Mouse (Mus musculus) CH12.LX (cell line): ENCODE data around the gene Iqgap1. TPM values are rescaled to one million over a fixed set of nuclear protein-coding genes. Genes with fewer than 3 reads are reported as not detected.

Experiments
- DNase-seq: peaks from one replicate; pipeline ENCODE4 v3.0.0-alpha.2; 2013; ENCODE audit errors: extremely low read depth
- H3K27ac ChIP-seq: 2 replicates; pipeline ENCODE4 v1.5.1; 2012; ENCODE audit warnings: low read depth, mild to moderate bottlenecking, control low read depth, moderate library complexity; ENCODE audit not compliant: insufficient read depth
- H3K27me3 ChIP-seq: replicated peaks from 2 replicates; pipeline ENCODE3; 2012; ENCODE audit warnings: inconsistent platforms
- H3K36me3 ChIP-seq, 2 experiments: replicated peaks in 1 of 2; 2 replicates each; pipeline versions ENCODE3 to v1.6.1; 2012; ENCODE audit warnings: inconsistent platforms in 1 of 2, low read length in 1 of 2, mild to moderate bottlenecking in 1 of 2, mixed read lengths in 1 of 2, moderate library complexity in 1 of 2; ENCODE audit not compliant: control insufficient read depth in 1 of 2, insufficient read depth in 1 of 2
- H3K4me1 ChIP-seq, 2 experiments: 2 replicates each; pipeline ENCODE4 v1.6.1; 2012; ENCODE audit warnings: inconsistent platforms in 1 of 2, moderate library complexity in 1 of 2; ENCODE audit not compliant: insufficient read depth in 2 of 2, control insufficient read depth in 1 of 2
- H3K4me2 ChIP-seq: 2 replicates; pipeline ENCODE4 v1.6.1; 2012; ENCODE audit warnings: low read depth, mild to moderate bottlenecking, control low read depth; ENCODE audit not compliant: poor library complexity, insufficient read depth, severe bottlenecking
- H3K4me3 ChIP-seq, 3 experiments: fragments of 150-350 bp in 1 of 3; sonication (generic) in 1 of 3; replicated peaks in 1 of 3; 2 replicates each; pipeline versions ENCODE3 to v1.5.1; 2011 to 2012; ENCODE audit warnings: low read depth in 2 of 3, low read length in 2 of 3, mild to moderate bottlenecking in 2 of 3, moderate library complexity in 2 of 3, control low read depth in 1 of 3, improper control_type of control experiment in 1 of 3, inconsistent platforms in 1 of 3, mixed read lengths in 1 of 3; ENCODE audit not compliant: poor library complexity in 1 of 3
- H3K79me2 ChIP-seq: replicated peaks from 2 replicates; pipeline ENCODE4 v1.6.1; 2012; ENCODE audit warnings: mild to moderate bottlenecking, moderate library complexity; ENCODE audit not compliant: control insufficient read depth, poor library complexity, insufficient read depth, severe bottlenecking; ENCODE audit errors: extremely low read depth
- H3K9ac ChIP-seq: 2 replicates; pipeline ENCODE4 v1.6.1; 2012; ENCODE audit warnings: low read depth, mild to moderate bottlenecking, control low read depth, moderate library complexity; ENCODE audit not compliant: insufficient read depth
- H3K9me3 ChIP-seq: replicated peaks from 2 replicates; pipeline ENCODE3; 2012; ENCODE audit warnings: low read length, inconsistent platforms, mixed read lengths
- CHD1 ChIP-seq: IDR thresholded peaks from 2 replicates; pipeline ENCODE4 v1.6.1; 2012; ENCODE audit warnings: low read depth, low read length, improper control_type of control experiment, inconsistent platforms
- CHD2 ChIP-seq: IDR thresholded peaks from 2 replicates; pipeline ENCODE4 v1.6.1; 2011; ENCODE audit warnings: low read length, improper control_type of control experiment
- E2F4 ChIP-seq: IDR thresholded peaks from 2 replicates; pipeline ENCODE4 v1.6.1; 2011; ENCODE audit warnings: low read depth, low read length, improper control_type of control experiment; ENCODE audit not compliant: insufficient replicate concordance
- ELF1 ChIP-seq: IDR thresholded peaks from 2 replicates; pipeline ENCODE4 v1.6.1; 2014; ENCODE audit warnings: low read depth, mild to moderate bottlenecking, inconsistent platforms, low read length, improper control_type of control experiment
- ETS1 ChIP-seq: conservative IDR thresholded peaks from 2 replicates; pipeline ENCODE4 v1.6.1; 2012; ENCODE audit warnings: low read depth, mild to moderate bottlenecking, inconsistent platforms, low read length, improper control_type of control experiment, moderate library complexity
- GABPA ChIP-seq: IDR thresholded peaks from 2 replicates; pipeline ENCODE4 v1.6.1; 2012; ENCODE audit warnings: low read depth, low read length, improper control_type of control experiment, inconsistent platforms; ENCODE audit not compliant: insufficient replicate concordance
- HCFC1 ChIP-seq: IDR thresholded peaks from 2 replicates; pipeline ENCODE4 v1.6.1; 2012; ENCODE audit warnings: low read depth, mild to moderate bottlenecking, inconsistent platforms, low read length, improper control_type of control experiment
- IRF4 ChIP-seq: IDR thresholded peaks from 2 replicates; pipeline ENCODE4 v1.6.1; 2014; ENCODE audit warnings: low read depth, mild to moderate bottlenecking, inconsistent platforms, low read length, improper control_type of control experiment
- JUN ChIP-seq: IDR thresholded peaks from 2 replicates; pipeline ENCODE4 v1.6.1; 2011; ENCODE audit warnings: low read depth, mild to moderate bottlenecking, low read length, improper control_type of control experiment, moderate library complexity; ENCODE audit not compliant: insufficient read depth
- JUND ChIP-seq: conservative IDR thresholded peaks from 2 replicates; pipeline ENCODE4 v1.6.1; 2011; ENCODE audit warnings: low read depth, low read length, improper control_type of control experiment
- MAFK ChIP-seq: IDR thresholded peaks from 2 replicates; pipeline ENCODE4 v1.6.1; 2011; ENCODE audit warnings: low read length, improper control_type of control experiment; ENCODE audit not compliant: insufficient replicate concordance
- MAX ChIP-seq: IDR thresholded peaks from 2 replicates; pipeline ENCODE4 v1.6.1; 2011; ENCODE audit warnings: low read length, improper control_type of control experiment
- MAZ ChIP-seq: IDR thresholded peaks from 2 replicates; pipeline ENCODE4 v1.6.1; 2012; ENCODE audit warnings: low read depth, mild to moderate bottlenecking, inconsistent platforms, low read length, improper control_type of control experiment, moderate library complexity
- MXI1 ChIP-seq: IDR thresholded peaks from 2 replicates; pipeline ENCODE4 v1.6.1; 2011; ENCODE audit warnings: mild to moderate bottlenecking, low read depth, low read length, improper control_type of control experiment
- NELFE ChIP-seq: IDR thresholded peaks from 2 replicates; pipeline ENCODE4 v1.6.1; 2011; ENCODE audit warnings: low read depth, low read length, improper control_type of control experiment
- NRF1 ChIP-seq: IDR thresholded peaks from 2 replicates; pipeline ENCODE4 v1.6.1; 2014; ENCODE audit warnings: low read depth, mild to moderate bottlenecking, inconsistent platforms, low read length, improper control_type of control experiment, moderate library complexity
- POLR2A ChIP-seq: IDR thresholded peaks from 2 replicates; pipeline ENCODE4 v1.6.1; 2011; ENCODE audit warnings: low read depth, mild to moderate bottlenecking, improper control_type of control experiment, low read length
- POLR2AphosphoS2 ChIP-seq: IDR thresholded peaks from 2 replicates; pipeline ENCODE4 v1.6.1; 2011; ENCODE audit warnings: low read depth, low read length, improper control_type of control experiment
- RCOR1 ChIP-seq: conservative IDR thresholded peaks from 2 replicates; pipeline ENCODE4 v1.6.1; 2012; ENCODE audit warnings: low read depth, mild to moderate bottlenecking, inconsistent platforms, low read length, improper control_type of control experiment
- TBP ChIP-seq: conservative IDR thresholded peaks from 2 replicates; pipeline ENCODE4 v1.6.1; 2011; ENCODE audit warnings: low read depth, low read length, improper control_type of control experiment
- TCF12 ChIP-seq: IDR thresholded peaks from 2 replicates; pipeline ENCODE4 v1.6.1; 2014; ENCODE audit warnings: low read depth, mild to moderate bottlenecking, inconsistent platforms, low read length, improper control_type of control experiment
- USF1 ChIP-seq: IDR thresholded peaks from 2 replicates; pipeline ENCODE4 v1.6.1; 2014; ENCODE audit warnings: low read depth, mild to moderate bottlenecking, inconsistent platforms, low read length, improper control_type of control experiment
- ZKSCAN1 ChIP-seq: IDR thresholded peaks from 2 replicates; pipeline ENCODE4 v1.6.1; 2012; ENCODE audit warnings: low read depth, inconsistent platforms, low read length, improper control_type of control experiment, borderline replicate concordance
- ZMIZ1 ChIP-seq: IDR thresholded peaks from 2 replicates; pipeline ENCODE4 v1.6.1; 2012; ENCODE audit warnings: low read depth, mild to moderate bottlenecking, inconsistent platforms, low read length, improper control_type of control experiment
- ZNF384 ChIP-seq: IDR thresholded peaks from 2 replicates; pipeline ENCODE4 v1.6.1; 2012; ENCODE audit warnings: low read depth, low read length, improper control_type of control experiment, inconsistent platforms
- dilution Hi-C: fragments of 300-500 bp; cut with MboI; formaldehyde crosslinking; loops from 2 replicates; pipeline ENCODE4 v1.14.3; 2020; ENCODE audit warnings: low sequenced_read_pairs; ENCODE audit not compliant: extremely low pct_unique_long_range_greater_than_20kb, extremely low pct_ligation_motif_present
- in situ Hi-C: fragments of 300-500 bp; cut with MboI; formaldehyde crosslinking; loops from 3 replicates; pipeline ENCODE4 v1.14.3; 2019; ENCODE audit warnings: low sequenced_read_pairs, low pct_ligation_motif_present, low pct_unique_long_range_greater_than_20kb, mixed read lengths
- polyA plus RNA-seq: library from polyadenylated mRNA; unstranded; fragments of >175 nt; gene quantifications from 2 replicates; pipeline ENCODE4 v1.2.1, GENCODE M21; 2012; ENCODE audit warnings: low read depth; ENCODE audit not compliant: insufficient read length
- total RNA-seq, 2 experiments: library from RNA; depleted of rRNA; stranded (reverse); fragments of 300-350 nt in 1 of 2; fragments of >200 nt in 1 of 2; gene quantifications; 2 replicates each; pipeline ENCODE4 v1.2.3; 2012 to 2014

The Iqgap1 gene
- total and polyA plus RNA-seq, 3 experiments = 49.6 to 126 (median 77.0) TPM

DNA sequence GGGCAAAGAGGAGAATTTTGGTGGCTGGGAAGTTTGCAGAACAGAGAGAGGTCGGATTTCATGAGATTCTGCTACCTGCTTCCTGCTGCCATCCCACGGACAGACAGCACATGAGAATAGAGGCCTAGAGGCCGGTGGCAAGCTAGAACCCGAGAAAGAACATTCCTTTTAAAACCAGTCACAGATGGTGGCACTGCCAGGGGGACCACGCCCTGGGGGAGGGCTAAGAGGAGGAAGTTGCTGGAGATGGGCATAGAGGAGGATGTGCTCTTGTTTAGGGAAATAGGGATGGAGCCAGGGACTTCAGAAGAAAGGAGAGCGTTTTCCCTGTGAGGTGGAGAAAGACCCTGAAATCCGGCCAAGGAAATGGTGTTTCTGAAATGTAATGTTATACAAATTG, 12.5 kb upstream of the Iqgap1 start:
- DNase-seq = no peak
- Histone ChIP-seq H3K4me2 (no peak overlapping the region), H3K4me1 (peaks cover 12 to 66% of the 10 kb centered on the region in 2 experiments), H3K79me2 (no peaks in the 10 kb centered on the region), H3K4me3 (no peak overlapping the region), H3K9ac (no peak overlapping the region), H3K9me3 (no peaks in the 10 kb centered on the region), H3K27ac (no peak overlapping the region), H3K36me3 (peaks cover 0 to 3% of the 10 kb centered on the region in 2 experiments), H3K27me3 (no peaks in the 10 kb centered on the region)
- TF ChIP-seq POLR2AphosphoS2 (no peak), NELFE (no peak), ZKSCAN1 (no peak), CHD1 (no peak), E2F4 (no peak), JUND (no peak), ZMIZ1 (no peak), TBP (no peak), NRF1 (no peak), MAX (no peak), TCF12 (no peak), MAZ (no peak), RCOR1 (no peak), POLR2A (no peak), USF1 (no peak), JUN (no peak), CHD2 (no peak)
- dilution Hi-C loops = no loop called here
- in situ Hi-C loops = loop anchor here (25.0 kb wide), 1 partner anchor 451 kb away; the partner anchor contains the start of gene Fes

GRCm38 (mm10) chr7:80837736-80838135, 12.0 kb upstream of the Iqgap1 start:
- no peak for TF ChIP-seq IRF4
- TF ChIP-seq ZNF384 = no peak
- TF ChIP-seq HCFC1 = no peak
- TF ChIP-seq ETS1 = no peak
- no peak for TF ChIP-seq GABPA
- no peak for TF ChIP-seq POLR2A
- no peak for TF ChIP-seq E2F4
- no peak for TF ChIP-seq MXI1
- TF ChIP-seq CHD1 = no peak
- no peak for TF ChIP-seq ZMIZ1
- TF ChIP-seq ZKSCAN1 = no peak
- TF ChIP-seq ELF1 = no peak
- no peak for TF ChIP-seq MAZ
- TF ChIP-seq MAFK = no peak
- TF ChIP-seq, all 38 proteins: peak for 0
- no peaks in the 10 kb centered on the region for H3K27me3 ChIP-seq
- dilution Hi-C loops = no loop called here
- no peak overlapping the region for H3K4me3 ChIP-seq
- H3K79me2 ChIP-seq = no peaks in the 10 kb centered on the region
- in situ Hi-C loops = loop anchor here (25.0 kb wide), 1 partner anchor 450 kb away; the partner anchor contains the start of gene Fes
- peaks cover 12 to 66% of the 10 kb centered on the region in 2 experiments for H3K4me1 ChIP-seq
- no peak overlapping the region for H3K4me2 ChIP-seq
- DNase-seq = no peak
- H3K9me3 ChIP-seq = no peaks in the 10 kb centered on the region
- peaks cover 0 to 3% of the 10 kb centered on the region in 2 experiments for H3K36me3 ChIP-seq
- no peak overlapping the region for H3K27ac ChIP-seq
- no peak overlapping the region for H3K9ac ChIP-seq
